27 mouse cellular contexts compared by ENCODE assay signal in genomic region chr11:79767111-79767510, GRCm38 (mm10).
"Had no signal": no experiment of that assay in that cellular context is flagged by ENCODE, and none has a peak within 500 bp of the region (broad histone marks: within the 10 kb centered on the region; RNA-seq: fewer than 3 reads in every experiment).

No protein-coding gene starts in this region.

- H3K4me3 ChIP-seq: embryonic facial prominence, embryonic 10.5 days; embryonic facial prominence, embryonic 12.5 days; embryonic facial prominence, embryonic 13.5 days; embryonic facial prominence, embryonic 15.5 days; erythroblast, embryonic 14.5 days; forebrain, embryonic 10.5 days; forebrain, embryonic 12.5 days; forebrain, embryonic 13.5 days; forebrain, embryonic 15.5 days; heart, adult 2 months had no signal

- H3K27ac ChIP-seq: embryonic facial prominence, embryonic 10.5 days; embryonic facial prominence, embryonic 12.5 days; embryonic facial prominence, embryonic 13.5 days; embryonic facial prominence, embryonic 15.5 days; forebrain, embryonic 10.5 days; forebrain, embryonic 12.5 days; forebrain, embryonic 13.5 days; forebrain, embryonic 15.5 days; heart, adult 2 months had no signal

- H3K36me3 ChIP-seq: embryonic facial prominence, embryonic 10.5 days; embryonic facial prominence, embryonic 12.5 days; embryonic facial prominence, embryonic 13.5 days; embryonic facial prominence, embryonic 15.5 days; forebrain, embryonic 10.5 days; forebrain, embryonic 12.5 days; forebrain, embryonic 15.5 days had no signal

- ATAC-seq: forebrain, embryonic 13.5 days; forebrain, embryonic 14.5 days; forebrain, embryonic 15.5 days; forebrain, embryonic 16.5 days; forebrain, postnatal 0 days had no signal

- H3K9ac ChIP-seq: embryonic facial prominence, embryonic 12.5 days; embryonic facial prominence, embryonic 13.5 days; embryonic facial prominence, embryonic 15.5 days; forebrain, embryonic 12.5 days; forebrain, embryonic 13.5 days; forebrain, embryonic 15.5 days; forebrain, postnatal 0 days had no signal

- H3K4me1 ChIP-seq: embryonic facial prominence, embryonic 13.5 days; embryonic facial prominence, embryonic 15.5 days; forebrain, embryonic 12.5 days; forebrain, embryonic 13.5 days; forebrain, embryonic 15.5 days had no signal

- H3K27me3 ChIP-seq: embryonic facial prominence, embryonic 12.5 days; embryonic facial prominence, embryonic 13.5 days; embryonic facial prominence, embryonic 15.5 days; forebrain, embryonic 13.5 days; forebrain, embryonic 15.5 days had no signal

- H3K4me2 ChIP-seq: embryonic facial prominence, embryonic 12.5 days; embryonic facial prominence, embryonic 13.5 days; embryonic facial prominence, embryonic 15.5 days; forebrain, embryonic 12.5 days; forebrain, embryonic 13.5 days; forebrain, embryonic 15.5 days had no signal

- DNase-seq: cerebellum, adult 2 months; cerebellum, adult 8-10 months; cerebellum, adult 9-10 months; cerebellum, adult 9-11 months; cerebellum, postnatal 10 days; cerebellum, postnatal 14 days; cerebellum, postnatal 25 days; cerebellum, postnatal 36 days; embryo, embryonic 11 days; forebrain, postnatal 0 days; gastrocnemius, postnatal 10 days; gastrocnemius, postnatal 14 days; gastrocnemius, postnatal 25 days; gastrocnemius, postnatal 36 days; heart, adult 18-20 months; heart, adult 2 months had no signal

- H3K9me3 ChIP-seq: embryonic facial prominence, embryonic 12.5 days; embryonic facial prominence, embryonic 13.5 days; embryonic facial prominence, embryonic 15.5 days; forebrain, embryonic 12.5 days had no signal
